Mouse (Mus musculus) MEL (cell line): ENCODE data around the gene Slc20a1. TPM values are rescaled to one million over a fixed set of nuclear protein-coding genes. Genes with fewer than 3 reads are reported as not detected.
A peak's percentile ranks its signal among the peaks of the same experiment; 100 is the strongest.

Source experiments
- DNase-seq: peaks from one replicate; pipeline ENCODE4 v3.0.0; 2011; ENCODE audit warnings: low read depth, low spot score
- H3K27ac ChIP-seq: 2 replicates; pipeline ENCODE4 v1.5.1; 2012; ENCODE audit warnings: low read depth, mild to moderate bottlenecking, control low read depth, low read length, moderate library complexity; ENCODE audit not compliant: control insufficient read depth
- H3K27me3 ChIP-seq, 2 experiments: fragments of 150-350 bp in 1 of 2; sonication (generic) in 1 of 2; 2 replicates each; pipeline ENCODE4 v1.6.1; 2012; ENCODE audit warnings: low read length in 2 of 2, mild to moderate bottlenecking in 2 of 2, improper control_type of control experiment in 1 of 2, moderate library complexity in 1 of 2; ENCODE audit not compliant: insufficient read depth in 2 of 2, control insufficient read depth in 1 of 2
- H3K36me3 ChIP-seq, 2 experiments: 2 replicates each; pipeline ENCODE4 v1.6.1; 2012 to 2014; ENCODE audit warnings: low read length in 2 of 2, improper control_type of control experiment in 1 of 2, inconsistent platforms in 1 of 2, mild to moderate bottlenecking in 1 of 2; ENCODE audit not compliant: insufficient read depth in 2 of 2, control insufficient read depth in 1 of 2
- H3K4me1 ChIP-seq, 2 experiments: fragments of 150-350 bp in 1 of 2; sonication (generic) in 1 of 2; 2 replicates each; pipeline ENCODE4 v1.6.1; 2012; ENCODE audit warnings: low read length in 2 of 2, improper control_type of control experiment in 1 of 2, mild to moderate bottlenecking in 1 of 2; ENCODE audit not compliant: insufficient read depth in 2 of 2, control insufficient read depth in 1 of 2
- H3K4me3 ChIP-seq, 2 experiments: fragments of 150-350 bp in 1 of 2; sonication (generic) in 1 of 2; 2 replicates each; pipeline ENCODE4 v1.5.1; 2012; ENCODE audit warnings: low read depth in 2 of 2, low read length in 2 of 2, mild to moderate bottlenecking in 2 of 2, moderate library complexity in 2 of 2, control low read depth in 1 of 2, improper control_type of control experiment in 1 of 2; ENCODE audit not compliant: control insufficient read depth in 1 of 2, insufficient read depth in 1 of 2
- H3K79me2 ChIP-seq: 2 replicates; pipeline ENCODE4 v1.6.1; 2012; ENCODE audit warnings: mild to moderate bottlenecking, low read length, moderate library complexity; ENCODE audit not compliant: control insufficient read depth, poor library complexity, insufficient read depth
- H3K9ac ChIP-seq: 2 replicates; pipeline ENCODE4 v1.6.1; 2012; ENCODE audit warnings: low read depth, mild to moderate bottlenecking, control low read depth, low read length, moderate library complexity; ENCODE audit not compliant: control insufficient read depth, poor library complexity, severe bottlenecking
- H3K9me3 ChIP-seq: fragments of 150-350 bp; sonication (generic); replicated peaks from 2 replicates; pipeline ENCODE4 v1.6.1; 2012; ENCODE audit warnings: mild to moderate bottlenecking, low read length, improper control_type of control experiment, moderate library complexity; ENCODE audit not compliant: insufficient read depth
- BHLHE40 ChIP-seq: IDR thresholded peaks from 2 replicates; pipeline ENCODE4 v1.6.1; 2012; ENCODE audit warnings: low read depth, mild to moderate bottlenecking, inconsistent platforms, low read length, improper control_type of control experiment, borderline replicate concordance
- CTCF ChIP-seq, 3 experiments: IDR thresholded peaks in 2 of 3; conservative IDR thresholded peaks in 1 of 3; 2 replicates each; pipeline ENCODE4 v1.5.1; 2011 to 2012; ENCODE audit warnings: low read length in 3 of 3, low read depth in 2 of 3, mild to moderate bottlenecking in 2 of 3, improper control_type of control experiment in 1 of 3, inconsistent platforms in 1 of 3, mixed read lengths in 1 of 3, moderate library complexity in 1 of 3; ENCODE audit not compliant: control insufficient read depth in 1 of 3, insufficient read depth in 1 of 3, poor library complexity in 1 of 3, severe bottlenecking in 1 of 3
- E2F4 ChIP-seq: IDR thresholded peaks from 2 replicates; pipeline ENCODE4 v1.6.1; 2011; ENCODE audit warnings: low read depth, low read length, improper control_type of control experiment, borderline replicate concordance
- EP300 ChIP-seq, 2 experiments: IDR thresholded peaks; 2 replicates each; pipeline ENCODE4 v1.6.1; 2011; ENCODE audit warnings: improper control_type of control experiment in 2 of 2, low read length in 2 of 2, low read depth in 1 of 2, mild to moderate bottlenecking in 1 of 2
- ETS1 ChIP-seq: IDR thresholded peaks from 2 replicates; pipeline ENCODE4 v1.6.1; 2012; ENCODE audit warnings: low read depth, mild to moderate bottlenecking, inconsistent platforms, low read length, improper control_type of control experiment, moderate library complexity
- GABPA ChIP-seq: IDR thresholded peaks from 2 replicates; pipeline ENCODE4 v1.6.1; 2012; ENCODE audit warnings: low read depth, mild to moderate bottlenecking, inconsistent platforms, low read length, improper control_type of control experiment, moderate library complexity
- KAT2A ChIP-seq: conservative IDR thresholded peaks from 2 replicates; pipeline ENCODE4 v1.6.1; 2012; ENCODE audit warnings: low read depth, low read length, improper control_type of control experiment, inconsistent platforms
- MAZ ChIP-seq: IDR thresholded peaks from 2 replicates; pipeline ENCODE4 v1.6.1; 2012; ENCODE audit warnings: low read depth, mild to moderate bottlenecking, inconsistent platforms, low read length, improper control_type of control experiment
- POLR2AphosphoS2 ChIP-seq: IDR thresholded peaks from 2 replicates; pipeline ENCODE4 v1.6.1; 2011; ENCODE audit warnings: low read length, improper control_type of control experiment
- POLR2AphosphoS5 ChIP-seq: IDR thresholded peaks from 2 replicates; pipeline ENCODE4 v1.6.1; 2012; ENCODE audit warnings: low read depth, borderline replicate concordance, mild to moderate bottlenecking, inconsistent platforms, low read length, moderate library complexity, mixed read lengths
- RAD21 ChIP-seq: IDR thresholded peaks from 2 replicates; pipeline ENCODE4 v1.6.1; 2011; ENCODE audit warnings: mild to moderate bottlenecking, low read depth, low read length, improper control_type of control experiment
- SIN3A ChIP-seq: IDR thresholded peaks from 2 replicates; pipeline ENCODE4 v1.6.1; 2012; ENCODE audit warnings: low read length, improper control_type of control experiment, inconsistent platforms
- SMC3 ChIP-seq: IDR thresholded peaks from 2 replicates; pipeline ENCODE4 v1.6.1; 2011; ENCODE audit warnings: low read depth, low read length, improper control_type of control experiment
- TCF12 ChIP-seq: IDR thresholded peaks from 2 replicates; pipeline ENCODE4 v1.6.1; 2014; ENCODE audit warnings: low read depth, mild to moderate bottlenecking, inconsistent platforms, low read length, improper control_type of control experiment, moderate library complexity
- UBTF ChIP-seq: IDR thresholded peaks from 2 replicates; pipeline ENCODE4 v1.6.1; 2012; ENCODE audit warnings: low read depth, mild to moderate bottlenecking, inconsistent platforms, low read length, improper control_type of control experiment, moderate library complexity, borderline replicate concordance; ENCODE audit not compliant: insufficient read depth
- USF1 ChIP-seq: IDR thresholded peaks from 2 replicates; pipeline ENCODE4 v1.6.1; 2014; ENCODE audit warnings: low read depth, mild to moderate bottlenecking, inconsistent platforms, low read length, improper control_type of control experiment, moderate library complexity
- USF2 ChIP-seq, 2 experiments: IDR thresholded peaks; 2 replicates each; pipeline ENCODE4 v1.6.1; 2011 to 2012; ENCODE audit warnings: improper control_type of control experiment in 2 of 2, low read length in 2 of 2, borderline replicate concordance in 1 of 2, inconsistent platforms in 1 of 2, low read depth in 1 of 2, mild to moderate bottlenecking in 1 of 2; ENCODE audit not compliant: insufficient read depth in 1 of 2
- ZC3H11A ChIP-seq: IDR thresholded peaks from 2 replicates; pipeline ENCODE4 v1.6.1; 2012; ENCODE audit warnings: low read depth, mild to moderate bottlenecking, inconsistent platforms, low read length, improper control_type of control experiment
- ZMIZ1 ChIP-seq: IDR thresholded peaks from 2 replicates; pipeline ENCODE4 v1.6.1; 2012; ENCODE audit warnings: low read depth, mild to moderate bottlenecking, inconsistent platforms, low read length, improper control_type of control experiment, moderate library complexity
- polyA plus RNA-seq, 2 experiments: library from polyadenylated mRNA; stranded (reverse) in 1 of 2; unstranded in 1 of 2; fragments of >175 nt in 1 of 2; fragments of >200 nt in 1 of 2; gene quantifications; 2 replicates each; pipeline versions ENCODE4 v1.2.1 to v1.2.4; 2012; ENCODE audit warnings: low replicate concordance in 2 of 2, low read depth in 1 of 2; ENCODE audit not compliant: insufficient read length in 2 of 2, insufficient read depth in 1 of 2, missing spikeins in 1 of 2
- total RNA-seq: library from RNA; depleted of rRNA; stranded (reverse); fragments of 300-350 nt; gene quantifications from 2 replicates; pipeline ENCODE4 v1.2.3, GENCODE M21; 2012

Gene Slc20a1
- total and polyA plus RNA-seq, 3 experiments, result 69.4 to 80.7 TPM; not detected in 1

DNA sequence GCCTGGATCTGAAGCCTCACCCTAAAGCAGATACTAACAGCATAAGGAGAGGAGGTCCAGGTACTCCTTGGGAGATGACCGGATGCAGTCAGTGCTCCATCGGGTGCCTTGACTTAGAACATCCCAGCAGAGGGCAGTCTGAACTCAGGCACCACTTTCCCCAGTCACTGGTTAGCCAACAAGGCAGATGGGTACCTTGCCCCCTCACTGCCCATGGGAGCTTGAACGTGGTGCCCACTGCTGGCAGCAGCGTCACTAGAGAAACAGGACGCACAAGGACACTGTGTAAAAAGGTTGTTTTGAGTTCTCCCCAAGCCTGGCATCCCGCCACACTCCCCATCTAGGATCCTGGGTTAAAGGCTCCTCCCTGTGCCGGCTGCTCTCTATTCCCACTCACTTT, 24.1 kb upstream of the Slc20a1 start:
- H3K9ac ChIP-seq, result no peak overlapping the region
- H3K27me3 ChIP-seq, result no peaks in the 10 kb centered on the region; a peak in 1 of 4 replicates
- no peak overlapping the region for H3K4me3 ChIP-seq
- H3K9me3 ChIP-seq, result no peaks in the 10 kb centered on the region
- H3K79me2 ChIP-seq, result no peaks in the 10 kb centered on the region
- peak; percentile 65 for TF ChIP-seq SMC3
- TF ChIP-seq RAD21, result peak; percentile 52
- TF ChIP-seq CTCF (IDR thresholded peaks at IDR 0.05 in 2 of 3, conservative IDR thresholded peaks at IDR 0.05 in 1 of 3; ENCODE audit: control insufficient read depth in 1 of 3, insufficient read depth in 1 of 3, low read depth in 2 of 3, low read length in 3 of 3, poor library complexity in 1 of 3, severe bottlenecking in 1 of 3), result peak in 2 of 3 experiments; percentile 45 to 50; a peak in 4 of 6 replicates
- no peak for TF ChIP-seq SIN3A
- TF ChIP-seq ZC3H11A, result peak; percentile 65; the same call in 1 of the 2 replicates
- no peak for TF ChIP-seq USF1
- H3K27ac ChIP-seq, result no peak overlapping the region
- peaks cover 0 to 3% of the 10 kb centered on the region in 2 experiments; a peak in 1 of 4 replicates for H3K4me1 ChIP-seq
- no peaks in the 10 kb centered on the region for H3K36me3 ChIP-seq
- no peak for DNase-seq

DNA sequence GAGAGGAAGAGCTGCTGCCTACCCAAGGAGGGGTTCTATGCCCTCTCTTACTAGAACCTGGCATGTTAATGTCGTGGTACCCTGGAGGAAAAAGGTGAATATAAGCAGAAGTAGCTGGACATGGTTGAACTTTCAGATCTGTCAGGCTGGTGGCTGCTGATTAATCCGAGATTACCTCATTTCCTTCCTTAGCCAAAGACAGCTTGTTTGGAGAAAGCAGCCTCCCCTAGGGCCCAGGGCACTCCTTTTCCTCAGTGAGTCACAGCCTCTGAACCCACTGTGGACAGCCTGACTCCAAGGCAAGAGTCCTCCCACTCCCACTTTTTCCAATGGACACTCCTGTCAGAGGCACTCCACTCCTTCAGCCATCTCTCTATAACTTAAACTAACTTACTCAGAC, 22.9 kb upstream of the Slc20a1 start:
- no peaks in the 10 kb centered on the region for H3K36me3 ChIP-seq
- no peak for TF ChIP-seq MAZ
- TF ChIP-seq KAT2A, result no peak
- TF ChIP-seq SMC3, result no peak
- TF ChIP-seq BHLHE40, result no peak
- TF ChIP-seq SIN3A, result no peak
- TF ChIP-seq ZC3H11A, result no peak
- TF ChIP-seq E2F4, result no peak
- 0 out of 4 replicates have a peak, but pooled peaks of 1 of the 2 experiments have one; percentile 27 for TF ChIP-seq EP300 (IDR thresholded peaks at IDR 0.05; ENCODE audit: low read depth in 1 of 2, low read length in 2 of 2)
- no peak for TF ChIP-seq TCF12
- TF ChIP-seq ZMIZ1, result no peak
- no peak for TF ChIP-seq POLR2AphosphoS2
- TF ChIP-seq POLR2AphosphoS5, result no peak
- TF ChIP-seq ETS1, result 0 out of 2 replicates have a peak, but pooled peaks have one; percentile 33
- TF ChIP-seq UBTF, result no peak
- no peak for TF ChIP-seq GABPA
- TF ChIP-seq USF2 (IDR thresholded peaks at IDR 0.05; ENCODE audit: borderline replicate concordance in 1 of 2, insufficient read depth in 1 of 2, low read depth in 1 of 2, low read length in 2 of 2), result no peak
- no peak overlapping the region for H3K27ac ChIP-seq
- H3K4me1 ChIP-seq, result peaks cover 0 to 3% of the 10 kb centered on the region in 2 experiments; a peak in 1 of 4 replicates
- no peak overlapping the region for H3K9ac ChIP-seq
- H3K4me3 ChIP-seq, result no peak overlapping the region
- peak; percentile 42 for DNase-seq
- no peaks in the 10 kb centered on the region for H3K9me3 ChIP-seq
- H3K27me3 ChIP-seq, result no peaks in the 10 kb centered on the region; a peak in 1 of 4 replicates
- H3K79me2 ChIP-seq, result no peaks in the 10 kb centered on the region
